Mouse (Mus musculus): ENCODE measurements around the gene Stk25. TPM values are rescaled to one million over a fixed set of nuclear protein-coding genes. Genes with fewer than 3 reads are reported as not detected.

Gene Stk25
- total RNA-seq, 2 experiments from 2014 or later, result 389 to 405 TPM

- no peak for DNase-seq (ENCODE audit: low spot score in 2 of 2)
Observed at GRCm38 (mm10) chr1:93609762-93610161, 48.7 kb downstream of the Stk25 start.

- no peak for DNase-seq (ENCODE audit: low spot score in 2 of 2)
Observed at GRCm38 (mm10) chr1:93608696-93609245, 49.7 kb downstream of the Stk25 start.

GRCm38 (mm10) chr1:93607090-93608083, 51.1 kb downstream of the Stk25 start:
- DNase-seq (ENCODE audit: low spot score in 2 of 2), result no peak

GRCm38 (mm10) chr1:93603921-93604320, 54.5 kb downstream of the Stk25 start:
- no peak for DNase-seq (ENCODE audit: low spot score in 2 of 2)

GRCm38 (mm10) chr1:93602911-93603310, 55.5 kb downstream of the Stk25 start:
- DNase-seq (ENCODE audit: low spot score in 2 of 2), result no peak

GRCm38 (mm10) chr1:93595916-93596315, 62.5 kb downstream of the Stk25 start:
- DNase-seq (ENCODE audit: low spot score in 2 of 2), result no peak

GRCm38 (mm10) chr1:93593960-93594359, 64.5 kb downstream of the Stk25 start:
- no peak for DNase-seq (ENCODE audit: low spot score in 2 of 2)

- no peak for DNase-seq (ENCODE audit: low spot score in 2 of 2)
Observed at GRCm38 (mm10) chr1:93588346-93588745, 70.1 kb downstream of the Stk25 start.

GRCm38 (mm10) chr1:93581545-93581944, 76.9 kb downstream of the Stk25 start:
- DNase-seq (ENCODE audit: low spot score in 2 of 2), result no peak

GRCm38 (mm10) chr1:93577861-93578260, 80.6 kb downstream of the Stk25 start:
- DNase-seq (ENCODE audit: low spot score in 2 of 2), result peak; percentile 17 to 18

- DNase-seq (ENCODE audit: low spot score in 2 of 2), result no peak
Observed at GRCm38 (mm10) chr1:93577066-93577465, 81.4 kb downstream of the Stk25 start.

Other genes with a start within 250 kb of the Stk25 start
- 100 to 1,000 TPM; 146 to 155 TPM for gene Hdlbp, start 179.8 kb downstream of the Stk25 start, total RNA-seq (2021)
- gene Farp2, start 146.6 kb downstream of the Stk25 start, total RNA-seq (2021), result 10 to 100 TPM; 14.3 to 14.6 TPM
- 10 to 100 TPM; 85.2 to 95.5 TPM for gene Bok, start 27.0 kb upstream of the Stk25 start, total RNA-seq (2021)
- 10 to 100 TPM; 68.8 to 72.9 TPM for gene Atg4b, start 92.8 kb upstream of the Stk25 start, total RNA-seq (2021)
- 10 to 100 TPM; 30.9 to 31.7 TPM for gene Thap4, start 96.2 kb upstream of the Stk25 start, total RNA-seq (2021)
- 10 to 100 TPM; 56.8 to 64.0 TPM for gene Dtymk, start 143.3 kb upstream of the Stk25 start, total RNA-seq (2021)
- gene Ing5, start 145.3 kb upstream of the Stk25 start, total RNA-seq (2021), result 10 to 100 TPM in 1 of 2 experiments, 1 to 10 TPM in 1; 9.0 to 11.1 TPM
- 10 to 100 TPM; 16.5 to 16.6 TPM for gene D2hgdh, start 166.2 kb upstream of the Stk25 start, total RNA-seq (2021)
- gene Gal3st2, start 202.6 kb upstream of the Stk25 start, total RNA-seq (2021), result under 1 TPM in 1 of 2 experiments, not detected in 1; 0.78 TPM

Data from layer of hippocampus, postnatal 14 days (tissue).